Mouse (Mus musculus) retina, postnatal 7 days (tissue): ENCODE measurements around the gene Colgalt1.

Source experiments
- DNase-seq: peaks from one replicate; pipeline ENCODE4 v3.0.0-alpha.2; 2012; ENCODE audit warnings: low read depth, low spot score

Colgalt1 gene

DNA sequence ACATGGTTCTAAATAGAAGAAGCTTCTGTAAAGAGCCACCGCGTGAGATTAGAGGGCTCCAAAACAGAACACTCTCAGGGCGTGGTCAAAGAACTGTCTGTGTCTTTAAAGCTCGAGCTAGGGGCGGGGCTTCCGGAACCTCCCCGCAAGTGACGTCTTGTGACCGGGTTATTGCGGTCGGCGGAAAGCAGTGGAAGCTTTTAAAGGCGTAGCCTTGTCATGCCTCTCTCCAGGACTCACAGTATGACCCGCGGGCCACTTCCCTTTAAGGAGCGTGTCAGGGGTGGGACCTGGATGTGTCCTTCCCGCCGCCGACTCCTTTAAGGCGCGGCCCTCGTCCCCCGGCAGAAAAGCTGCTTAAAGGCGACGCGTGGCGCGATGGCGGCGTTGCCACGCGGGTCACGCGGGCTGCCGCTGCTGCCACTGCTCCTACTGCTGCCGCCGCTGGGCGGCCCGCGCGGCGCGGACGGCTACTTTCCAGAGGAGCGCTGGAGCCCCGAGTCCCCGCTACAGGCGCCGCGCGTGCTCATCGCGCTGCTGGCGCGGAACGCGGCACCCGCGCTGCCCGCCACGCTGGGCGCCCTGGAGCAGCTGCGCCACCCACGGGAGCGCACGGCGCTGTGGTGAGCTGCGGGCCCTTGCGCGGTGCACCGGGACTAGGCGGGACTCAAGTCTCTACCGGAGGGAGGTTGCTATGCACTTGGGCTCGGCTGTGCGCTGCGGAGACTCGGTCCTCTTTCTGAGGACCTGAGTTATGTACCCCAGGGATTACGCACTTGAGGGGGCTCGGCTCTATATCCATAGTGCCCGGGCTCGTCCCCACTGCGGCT, at the start of gene Colgalt1:
TSS of gene Colgalt1 (plus strand) at position 177 of the 830 bp plus-strand sequence.
- peak; percentile 98 for DNase-seq

DNA sequence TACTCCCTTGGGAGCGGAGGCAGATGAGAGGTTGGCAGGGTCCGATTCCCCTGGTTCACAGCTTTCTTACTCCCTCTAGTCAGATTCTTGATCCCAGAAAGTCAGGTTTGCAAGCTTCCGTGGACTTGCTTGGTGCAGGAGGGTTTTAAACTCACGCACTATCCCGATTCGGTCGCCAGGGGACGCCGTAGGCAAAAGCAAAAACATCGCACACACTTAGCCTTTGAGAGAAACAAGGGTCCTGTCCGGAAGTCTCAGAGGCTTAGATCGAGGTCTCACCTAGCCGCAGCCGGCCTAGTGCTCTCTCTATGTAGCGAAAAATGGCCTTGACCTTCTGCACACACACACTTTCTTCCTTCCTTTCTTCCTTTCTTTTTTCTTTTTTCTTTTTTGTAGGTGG, 49.4 kb upstream of the Colgalt1 start:
- DNase-seq = peak; percentile 74

DNA sequence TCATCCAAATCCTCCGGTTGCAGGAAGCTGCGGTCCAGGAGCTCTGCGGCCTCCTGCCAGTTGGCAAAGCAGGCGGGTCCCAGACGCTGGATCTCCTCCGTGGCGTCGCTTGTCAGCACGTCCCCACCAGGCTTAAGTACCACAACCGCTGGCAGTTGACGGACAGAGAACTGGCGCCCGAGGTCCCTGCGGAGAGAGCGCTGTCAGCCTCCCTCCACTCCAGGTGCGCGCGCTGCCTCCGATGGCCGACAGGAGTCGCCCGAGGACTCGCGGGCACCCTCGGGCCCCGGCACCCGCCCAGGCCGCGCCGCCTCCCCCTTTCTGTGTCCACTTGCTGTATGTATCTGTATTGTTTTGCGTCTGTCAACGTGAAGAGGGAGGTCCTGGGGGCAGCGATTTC, 48.0 kb upstream of the Colgalt1 start:
- peak; percentile 62 for DNase-seq

DNA sequence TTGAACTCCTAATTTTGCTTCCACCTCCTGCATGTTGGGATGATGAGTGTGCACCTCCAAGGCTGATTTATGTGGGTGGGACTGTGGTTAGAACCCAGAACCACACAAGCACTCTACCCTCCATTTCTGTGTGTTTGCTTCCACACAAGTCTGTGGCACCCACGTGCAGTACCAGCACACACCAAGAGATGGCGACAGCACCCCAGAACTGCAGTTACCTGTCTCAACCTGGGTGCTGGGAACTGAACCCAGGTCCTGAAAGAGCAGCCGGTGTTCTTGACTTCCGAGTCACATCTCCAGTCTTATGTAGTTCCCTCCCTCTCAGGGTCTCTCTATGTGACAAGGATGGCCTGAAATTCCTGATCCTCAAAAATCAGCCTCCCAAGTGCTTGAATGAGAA, 46.8 kb upstream of the Colgalt1 start:
- DNase-seq = no peak

DNA sequence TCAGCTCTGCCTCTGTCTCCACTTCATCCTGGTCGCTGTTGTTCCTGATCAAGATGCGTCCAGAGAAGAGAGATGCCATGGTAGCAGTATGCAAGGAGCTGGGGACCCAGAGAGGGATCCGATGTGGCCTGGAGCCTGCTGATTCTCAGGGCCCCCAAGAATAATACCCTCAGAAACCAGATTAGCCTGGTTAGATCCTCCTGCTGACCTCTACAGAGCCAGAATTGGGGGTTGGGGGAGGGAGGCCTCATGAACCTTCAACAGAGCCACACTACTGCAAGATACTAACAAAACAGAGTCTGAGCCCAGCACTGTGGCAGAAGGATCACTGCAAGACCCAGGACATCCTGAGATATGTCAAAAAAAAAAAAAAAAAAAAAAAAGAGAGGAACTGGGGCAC, 44.3 kb upstream of the Colgalt1 start, which contains the start of gene Nxnl1:
TSS of gene Nxnl1 (minus strand) at position 101 of the 400 bp plus-strand sequence.
- DNase-seq = no peak

DNA sequence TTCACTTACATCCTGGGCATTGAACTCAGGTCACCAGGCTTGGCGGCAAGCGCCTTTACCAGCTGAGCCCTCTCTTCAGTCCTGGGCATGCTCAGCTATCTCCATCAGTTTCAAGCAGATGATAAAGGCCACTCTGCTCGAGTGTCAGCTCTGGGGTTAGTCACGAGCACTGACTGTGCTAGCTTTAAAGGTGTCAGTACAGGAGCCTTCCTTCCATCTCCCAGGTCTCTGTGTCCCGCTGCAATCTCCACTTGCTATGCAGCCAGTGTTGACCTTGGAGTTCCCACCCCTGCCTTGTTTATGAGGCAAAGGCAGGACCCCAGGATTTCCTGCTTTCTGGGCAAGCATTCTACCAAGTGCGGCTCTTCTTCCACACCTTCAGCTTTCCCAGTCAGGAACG, 43.2 kb upstream of the Colgalt1 start:
- no peak for DNase-seq

DNA sequence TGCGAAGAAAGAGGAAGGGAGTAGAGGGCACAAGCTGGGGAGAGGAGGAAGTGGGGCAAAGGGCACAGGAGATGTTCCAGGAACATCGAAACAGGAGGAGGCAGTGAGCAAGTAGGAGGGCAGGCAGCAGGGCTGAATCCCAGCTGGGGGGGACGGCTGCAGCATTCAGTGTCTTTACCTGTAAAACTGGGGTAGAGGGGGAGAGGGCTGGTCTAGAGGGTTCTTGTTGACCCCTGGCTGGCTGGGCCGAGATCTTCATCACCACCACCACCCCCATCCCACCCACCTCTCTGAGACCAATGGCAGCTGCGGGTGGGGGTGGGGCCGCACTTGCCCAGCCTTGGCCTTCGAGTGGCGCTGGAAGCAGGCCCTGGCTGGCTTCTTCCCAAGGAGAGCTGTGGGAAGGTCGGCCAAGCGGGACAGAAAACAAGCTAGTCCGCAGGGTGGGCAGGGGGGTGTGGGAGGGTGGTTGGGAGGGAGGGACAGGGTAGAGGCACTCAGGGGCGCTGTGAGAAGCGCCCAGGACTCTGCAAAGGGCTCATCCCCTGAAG, 42.3 kb upstream of the Colgalt1 start, which contains the start of gene Slc27a1:
TSS of gene Slc27a1 (plus strand) at position 496 of the 551 bp plus-strand sequence.
- no peak for DNase-seq

DNA sequence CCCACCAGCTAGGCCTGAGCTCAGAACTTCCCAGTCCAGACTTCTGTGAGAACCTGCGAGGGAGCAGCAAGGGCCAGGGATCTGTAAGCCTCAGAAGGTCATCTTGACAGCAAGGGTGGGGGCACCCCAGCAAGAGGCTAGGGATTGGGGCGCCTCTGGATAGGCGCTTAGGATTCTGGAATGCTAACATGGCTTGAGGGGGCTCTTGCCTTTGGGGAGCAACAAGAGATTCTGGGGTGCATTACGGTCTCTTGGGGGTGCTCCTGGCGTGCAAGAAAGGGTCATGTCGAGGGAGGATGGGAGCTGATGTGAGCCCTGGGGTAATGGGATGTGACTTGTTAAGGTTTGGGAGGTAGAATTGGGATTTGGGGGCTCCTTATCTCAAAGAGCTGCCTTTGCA, 41.9 kb upstream of the Colgalt1 start:
- no peak for DNase-seq

DNA sequence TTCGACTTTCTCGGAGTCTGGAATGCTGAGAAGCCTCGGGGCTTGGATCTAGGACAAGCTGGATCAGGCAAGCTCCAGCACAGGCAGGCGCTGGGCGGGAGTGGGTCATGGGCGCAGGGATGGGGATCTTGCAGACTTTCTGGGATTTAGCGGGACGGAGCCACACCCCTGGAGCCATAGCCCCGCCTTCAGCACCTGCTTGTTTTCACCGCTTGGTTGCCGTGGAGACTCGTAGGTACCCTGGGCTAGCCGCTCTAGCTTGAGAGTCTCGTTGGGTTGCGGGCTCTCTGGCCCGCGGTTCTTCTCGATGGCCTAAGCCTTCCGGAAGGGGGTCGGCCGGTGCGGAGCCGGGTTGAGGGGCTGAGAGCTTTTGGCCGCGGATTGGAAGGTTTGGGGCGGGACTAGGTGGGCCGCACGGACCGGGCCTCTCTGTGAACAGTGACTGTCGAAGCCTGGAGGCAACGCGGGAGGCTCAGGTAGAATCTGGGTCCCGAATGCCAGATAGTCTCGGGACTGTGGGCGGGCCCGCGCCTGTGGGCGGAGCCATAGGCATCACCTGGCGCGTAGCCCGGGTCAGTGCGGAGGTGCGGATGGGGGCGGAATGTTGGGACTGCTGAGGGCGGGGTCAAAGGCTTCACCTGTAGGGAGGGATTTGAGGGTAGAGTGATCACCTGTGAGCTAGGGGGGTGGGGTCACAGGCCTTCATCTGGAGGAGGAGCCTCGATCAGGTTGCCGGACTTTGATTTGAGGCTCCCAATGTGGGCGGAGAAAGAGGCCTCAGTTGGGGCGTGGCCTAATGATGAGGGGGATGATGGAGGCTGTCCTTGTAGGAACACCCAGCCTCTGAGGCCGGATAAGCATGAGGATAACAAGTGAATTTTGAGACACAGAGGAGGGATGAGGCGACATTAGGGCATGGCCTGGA, 41.2 kb upstream of the Colgalt1 start:
- peak; percentile 80 for DNase-seq

DNA sequence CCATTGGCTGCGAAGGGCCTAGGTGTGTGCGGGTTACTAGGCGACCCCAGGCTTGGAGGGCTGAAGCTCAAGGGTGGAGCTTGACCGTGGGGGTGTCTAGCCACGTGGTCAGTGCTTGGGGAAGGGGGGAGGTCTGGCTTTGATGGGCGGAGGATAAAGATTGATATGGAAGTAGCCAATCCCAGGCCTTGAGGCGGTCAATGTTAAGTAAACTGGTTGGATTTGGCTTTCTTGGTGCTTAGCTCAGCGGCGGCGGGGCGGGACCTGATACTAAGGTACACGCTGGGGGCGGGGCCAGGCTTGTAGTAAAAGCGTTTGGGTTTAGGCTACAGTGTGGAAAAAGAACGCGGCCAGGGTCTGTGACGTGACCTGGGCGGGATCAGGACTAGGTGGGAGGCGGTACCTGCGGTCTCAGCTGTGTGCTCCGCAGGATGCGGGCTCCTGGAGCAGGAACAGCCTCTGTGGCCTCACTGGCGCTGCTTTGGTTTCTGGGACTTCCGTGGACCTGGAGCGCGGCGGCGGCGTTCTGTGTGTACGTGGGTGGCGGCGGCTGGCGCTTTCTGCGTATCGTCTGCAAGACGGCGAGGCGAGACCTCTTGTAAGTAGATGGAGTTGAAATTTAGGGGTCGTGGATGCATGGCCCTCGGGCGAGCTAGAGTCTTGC, 40.4 kb upstream of the Colgalt1 start:
- peak; percentile 90 for DNase-seq

DNA sequence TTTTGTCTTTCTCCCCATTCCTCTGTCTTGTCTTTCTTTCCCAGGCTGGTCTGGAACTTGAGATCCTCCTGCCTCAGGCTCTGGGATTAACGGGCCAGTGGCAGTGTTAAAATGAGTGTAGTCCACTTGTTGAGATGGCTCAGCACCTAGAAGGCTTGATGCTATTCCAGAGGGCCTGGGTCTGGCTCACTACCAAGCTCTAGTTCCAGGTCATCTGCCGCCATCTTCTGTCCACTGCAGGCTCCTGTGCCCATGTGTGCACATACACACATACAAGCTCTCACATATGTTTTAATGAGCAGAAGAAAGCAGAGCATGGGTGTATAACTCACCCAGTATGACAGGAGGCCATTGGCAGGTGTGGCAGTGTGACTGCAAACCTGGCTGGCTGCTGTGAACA, 38.7 kb upstream of the Colgalt1 start:
- DNase-seq = no peak

DNA sequence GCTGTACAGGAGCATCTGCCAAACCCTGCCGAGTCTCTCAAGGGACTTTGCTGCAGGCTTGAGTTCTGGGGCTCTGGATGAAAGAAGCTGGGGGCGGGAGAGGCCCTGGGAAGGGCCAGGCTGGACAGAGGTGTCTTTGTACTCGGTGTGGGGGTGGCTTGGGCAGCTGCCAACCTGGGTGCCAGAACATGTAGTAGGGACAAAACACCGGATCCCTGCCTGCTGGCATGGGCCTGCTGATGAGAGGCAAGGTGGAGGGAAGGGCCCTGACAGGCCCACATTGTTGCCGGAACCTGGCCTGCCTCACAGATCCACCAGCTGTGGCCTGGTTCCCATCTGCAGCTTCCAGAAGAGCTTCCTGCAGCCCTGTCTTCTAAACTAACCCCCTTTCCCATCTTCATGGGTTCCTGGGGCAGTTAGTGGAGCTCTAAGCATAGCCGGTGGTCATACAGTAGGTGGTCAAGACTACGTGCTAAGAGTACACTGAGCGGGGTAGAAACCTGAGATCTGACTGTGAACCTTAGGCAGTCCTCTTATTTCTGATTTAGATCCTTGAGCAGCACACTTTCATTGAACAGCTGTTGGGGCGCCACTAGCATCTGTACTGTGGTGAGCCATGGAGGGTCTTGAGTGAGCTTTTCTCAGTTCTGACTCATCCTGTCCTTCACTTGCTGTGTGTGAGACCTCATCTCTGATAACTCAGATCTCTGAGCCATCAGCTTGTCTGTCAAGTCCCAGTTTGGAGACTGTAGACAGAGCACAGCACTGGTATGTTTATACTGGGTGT, 37.8 kb upstream of the Colgalt1 start:
- DNase-seq = no peak

DNA sequence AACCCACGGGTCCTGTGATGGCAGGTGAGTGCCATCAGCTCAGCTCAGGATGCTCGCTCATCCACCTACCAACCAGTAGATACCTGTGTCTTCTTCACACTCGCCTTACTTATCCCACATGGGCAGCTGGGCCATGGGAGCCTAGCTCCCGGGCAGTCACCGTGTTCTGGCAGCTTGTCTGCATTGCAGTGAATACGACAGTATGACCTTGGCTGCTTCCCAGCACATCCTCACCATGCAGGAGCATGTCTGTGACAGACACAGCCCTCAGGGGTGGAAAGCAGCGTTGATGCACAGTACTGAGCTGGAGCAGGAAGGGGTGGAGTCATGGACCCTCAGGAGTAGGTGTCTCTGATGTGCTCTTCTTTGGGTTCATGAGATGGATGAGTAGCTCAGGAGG, 36.4 kb upstream of the Colgalt1 start:
- DNase-seq = no peak

DNA sequence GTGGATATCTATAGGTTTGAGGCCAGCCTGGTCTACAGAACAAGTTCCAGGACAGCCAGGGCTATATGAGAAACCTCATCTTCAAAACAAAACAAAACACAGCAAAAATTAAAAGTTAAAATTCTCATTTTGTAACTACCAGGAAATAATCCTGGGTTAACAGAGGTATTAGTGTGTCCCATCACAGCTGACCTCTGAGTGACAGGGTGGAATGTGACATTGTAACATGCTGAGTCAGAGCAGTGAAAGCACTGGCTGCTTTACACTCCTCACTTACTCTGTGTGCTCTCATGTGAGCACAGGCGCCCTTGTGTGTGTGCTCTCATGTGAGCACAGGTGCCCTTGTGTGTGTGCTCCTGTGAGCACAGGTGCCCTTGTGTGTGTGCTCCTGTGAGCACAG, 35.8 kb upstream of the Colgalt1 start:
- no peak for DNase-seq

DNA sequence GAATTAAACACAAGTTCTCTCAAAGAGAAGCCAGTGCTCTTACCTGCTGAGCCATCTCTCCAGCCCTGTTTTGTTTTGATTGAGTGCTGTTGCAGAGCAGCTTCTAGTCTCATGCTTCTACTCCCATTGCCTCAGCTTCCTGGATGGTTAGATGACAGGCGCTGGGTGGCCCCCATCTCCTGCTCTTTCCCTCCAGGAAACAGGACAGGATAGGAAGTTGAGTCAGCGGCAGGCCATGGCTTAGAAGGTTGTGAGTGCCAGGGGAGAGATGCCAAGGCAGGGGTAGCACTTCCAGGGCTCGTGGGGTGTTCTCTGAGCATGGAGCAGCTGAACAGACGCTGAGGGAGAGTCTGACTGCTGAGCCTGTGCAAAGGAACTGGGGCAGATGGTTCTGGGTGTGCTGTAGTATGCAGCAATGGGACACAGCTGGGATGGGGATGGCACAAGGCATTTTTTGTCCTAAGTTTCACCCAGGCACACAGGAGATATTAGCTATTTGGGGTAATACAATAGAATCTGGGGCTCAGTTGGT, 32.9 kb upstream of the Colgalt1 start:
- DNase-seq = no peak

DNA sequence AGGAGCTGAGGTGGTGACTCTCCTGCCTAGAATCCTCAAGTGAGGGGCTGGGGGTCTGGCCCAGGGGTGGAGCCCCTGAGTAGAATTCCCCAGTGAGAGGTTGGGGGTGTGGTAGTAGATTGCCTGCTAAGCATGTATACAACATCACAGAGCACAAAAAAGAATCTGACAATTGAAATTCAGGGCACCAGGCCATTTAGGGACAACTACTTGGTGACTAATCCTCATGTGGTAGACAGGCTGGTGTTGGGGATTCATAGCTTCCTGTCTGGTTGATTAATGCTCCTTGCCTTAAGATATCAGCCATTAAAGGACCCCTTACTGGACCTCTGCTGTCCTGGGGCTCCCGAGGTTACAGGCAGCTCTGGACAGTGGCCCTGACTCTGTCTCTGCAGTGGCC, 31.8 kb upstream of the Colgalt1 start:
- DNase-seq = no peak

DNA sequence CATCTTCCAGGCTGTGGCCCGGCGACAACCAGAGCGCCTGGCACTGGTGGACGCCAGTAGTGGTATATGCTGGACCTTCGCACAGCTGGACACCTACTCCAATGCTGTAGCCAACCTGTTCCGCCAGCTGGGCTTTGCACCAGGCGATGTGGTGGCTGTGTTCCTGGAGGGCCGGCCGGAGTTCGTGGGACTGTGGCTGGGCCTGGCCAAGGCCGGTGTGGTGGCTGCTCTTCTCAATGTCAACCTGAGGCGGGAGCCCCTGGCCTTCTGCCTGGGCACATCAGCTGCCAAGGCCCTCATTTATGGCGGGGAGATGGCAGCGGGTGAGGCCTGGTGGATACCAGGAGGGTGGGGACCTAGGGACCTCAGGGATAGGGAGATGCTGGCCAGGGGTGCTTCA, 31.3 kb upstream of the Colgalt1 start:
- DNase-seq = no peak

DNA sequence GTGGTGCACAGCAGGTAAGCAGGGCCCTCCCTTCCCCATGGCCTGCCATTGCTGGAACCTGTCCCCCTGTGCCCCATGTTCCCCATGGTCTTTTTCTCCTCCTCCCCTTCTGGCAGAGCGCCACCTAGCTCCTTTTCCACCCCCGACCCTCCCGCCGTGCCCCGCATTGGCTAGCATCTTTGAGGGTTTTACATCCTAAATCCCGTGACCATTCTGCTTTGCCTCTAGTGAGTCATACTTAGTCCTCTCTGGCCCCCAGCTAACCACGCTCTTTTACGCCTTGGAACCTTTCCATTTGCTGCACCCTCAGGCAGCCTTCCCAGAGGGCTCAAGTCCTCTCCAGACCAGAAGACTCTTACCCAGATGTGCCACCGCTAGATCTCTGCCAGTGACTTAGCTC, 30.6 kb upstream of the Colgalt1 start:
- no peak for DNase-seq

DNA sequence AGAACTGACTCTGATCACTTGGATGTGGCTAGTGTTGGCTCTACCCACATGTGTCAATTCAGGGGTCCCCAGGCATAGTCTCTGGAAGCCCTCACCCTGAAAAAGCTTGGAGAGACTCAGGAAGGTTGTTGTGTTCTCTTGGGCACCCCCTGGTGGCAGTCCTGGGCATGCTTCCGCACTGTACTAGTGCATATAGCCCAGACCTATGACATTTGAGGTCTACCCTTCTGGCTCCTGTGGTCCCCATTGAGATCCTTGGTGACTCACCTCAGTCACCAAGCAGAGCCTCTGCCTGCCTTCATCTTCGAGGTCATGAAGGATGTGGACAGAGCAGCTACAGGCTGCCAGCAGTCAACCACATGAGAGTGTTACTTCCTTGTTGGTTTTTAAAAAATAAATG, 23.9 kb upstream of the Colgalt1 start:
- DNase-seq = no peak

DNA sequence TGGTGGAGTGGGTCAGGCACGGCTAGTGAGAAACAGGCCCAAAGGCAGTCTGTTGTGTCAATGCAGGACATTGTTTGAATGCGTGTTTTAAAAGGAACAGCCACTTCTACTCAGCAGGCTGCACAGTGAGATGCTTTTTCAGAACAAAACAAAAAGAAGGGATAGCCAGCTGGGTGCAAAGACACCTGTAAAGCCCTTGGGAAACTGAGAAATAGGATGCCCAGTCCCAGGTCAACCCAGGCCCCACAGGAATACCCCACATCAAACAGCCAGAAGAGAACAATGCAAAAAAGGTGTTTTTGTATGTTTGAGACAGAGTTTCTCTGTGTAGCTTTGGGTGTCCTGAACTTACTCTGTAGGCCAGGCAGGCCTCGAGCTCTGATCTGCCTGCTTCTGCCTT, 22.0 kb upstream of the Colgalt1 start:
- DNase-seq = no peak

DNA sequence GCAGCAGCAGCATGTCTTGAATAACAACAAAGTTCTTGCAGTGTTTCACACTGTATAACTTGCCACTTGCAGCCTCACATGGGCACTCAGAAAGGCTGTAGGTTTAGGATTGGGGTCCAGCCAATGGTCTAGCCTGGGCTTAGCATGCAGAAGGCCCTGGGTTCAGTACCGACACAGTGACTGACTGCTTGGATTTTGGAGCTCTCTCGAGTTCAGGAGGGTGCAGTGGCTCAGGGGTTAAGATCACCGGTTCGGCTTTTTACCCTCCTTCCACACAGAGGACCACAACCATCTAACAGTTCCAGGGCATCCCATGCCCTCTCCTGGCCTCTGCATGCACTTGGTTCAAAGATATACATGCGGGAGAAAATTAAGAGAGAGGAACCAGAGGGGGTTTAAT, 19.8 kb upstream of the Colgalt1 start:
- no peak for DNase-seq
